Mouse (Mus musculus) heart, postnatal 25 days (tissue): ENCODE data around the gene Gm15517. TPM values are rescaled to one million over a fixed set of nuclear protein-coding genes. Genes with fewer than 3 reads are reported as not detected.

ENCODE experiments used
- DNase-seq: peaks from one replicate; pipeline ENCODE4 v3.0.0; 2022; ENCODE audit warnings: low spot score
- intact Hi-C: fragments of 180-260 bp; cut with DNase I; formaldehyde crosslinking; loops from one replicate; pipeline ENCODE4 v1.15.1; 2025
- total RNA-seq, 2 experiments: library from RNA; stranded (reverse); gene quantifications; 2 replicates each; pipeline ENCODE4 v1.2.3; 2021

The Gm15517 gene
- total RNA-seq, 2 experiments from 2014 or later, result not detected

DNA sequence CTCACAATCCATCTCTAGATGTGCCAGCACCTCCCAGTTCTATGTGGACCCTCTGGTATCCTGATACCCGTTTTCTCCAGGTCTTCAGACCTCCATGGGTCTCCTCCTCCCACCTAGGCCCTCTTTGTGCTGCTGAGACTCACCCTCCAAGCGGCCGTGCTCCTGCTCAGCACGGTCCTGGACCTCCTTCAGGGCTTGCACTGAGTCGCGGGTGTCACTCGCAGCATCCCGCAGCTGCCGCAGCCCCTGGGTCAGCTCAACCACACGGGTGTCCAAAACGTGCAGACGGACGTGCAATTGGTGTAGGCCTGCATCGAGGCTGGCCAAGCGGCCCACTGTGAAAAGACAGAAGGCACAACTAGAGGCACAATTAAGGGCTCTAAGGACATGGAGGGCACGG, 44.4 kb downstream of the Gm15517 start:
- no peak for DNase-seq
- intact Hi-C loops, result no loop called here

DNA sequence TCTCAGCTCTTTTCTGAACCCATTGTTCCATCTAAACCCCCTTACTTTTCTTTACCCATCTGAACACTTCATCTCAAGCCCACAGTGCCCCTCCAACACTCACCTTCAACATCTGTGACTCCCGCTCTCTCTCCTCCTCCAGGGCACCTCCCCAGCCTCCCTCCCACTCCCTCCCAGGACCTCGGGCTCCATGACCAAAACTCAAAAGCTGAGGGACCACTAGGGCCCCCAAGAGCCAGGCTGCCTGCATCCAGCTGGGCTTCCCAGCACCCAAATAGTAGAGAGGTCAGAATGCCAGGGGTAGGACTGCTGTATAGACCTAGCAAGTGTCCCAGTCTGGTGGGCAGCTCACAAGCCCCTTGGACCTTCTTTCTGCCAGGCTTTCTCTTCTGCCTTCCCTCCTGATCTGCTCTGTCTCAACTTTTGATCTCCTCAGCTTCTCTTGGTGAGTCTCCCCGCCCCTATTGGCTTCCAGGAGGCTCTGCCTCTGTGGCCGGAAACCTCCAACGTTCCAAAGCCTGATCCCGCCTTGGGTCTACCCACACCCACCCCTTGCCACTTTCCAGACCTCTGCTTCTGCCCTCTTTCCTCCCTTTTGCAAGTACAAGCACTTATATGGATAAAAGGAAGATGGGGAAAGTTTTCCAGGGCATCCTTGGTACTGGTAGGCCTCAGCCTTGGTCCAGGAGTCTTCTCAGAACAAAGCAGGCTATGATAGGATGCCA, 45.4 kb downstream of the Gm15517 start, which contains the start of gene Clec11a:
TSS of gene Clec11a (minus strand) at position 387 of the 725 bp plus-strand sequence.
- intact Hi-C loops, result no loop called here
- no peak for DNase-seq

DNA sequence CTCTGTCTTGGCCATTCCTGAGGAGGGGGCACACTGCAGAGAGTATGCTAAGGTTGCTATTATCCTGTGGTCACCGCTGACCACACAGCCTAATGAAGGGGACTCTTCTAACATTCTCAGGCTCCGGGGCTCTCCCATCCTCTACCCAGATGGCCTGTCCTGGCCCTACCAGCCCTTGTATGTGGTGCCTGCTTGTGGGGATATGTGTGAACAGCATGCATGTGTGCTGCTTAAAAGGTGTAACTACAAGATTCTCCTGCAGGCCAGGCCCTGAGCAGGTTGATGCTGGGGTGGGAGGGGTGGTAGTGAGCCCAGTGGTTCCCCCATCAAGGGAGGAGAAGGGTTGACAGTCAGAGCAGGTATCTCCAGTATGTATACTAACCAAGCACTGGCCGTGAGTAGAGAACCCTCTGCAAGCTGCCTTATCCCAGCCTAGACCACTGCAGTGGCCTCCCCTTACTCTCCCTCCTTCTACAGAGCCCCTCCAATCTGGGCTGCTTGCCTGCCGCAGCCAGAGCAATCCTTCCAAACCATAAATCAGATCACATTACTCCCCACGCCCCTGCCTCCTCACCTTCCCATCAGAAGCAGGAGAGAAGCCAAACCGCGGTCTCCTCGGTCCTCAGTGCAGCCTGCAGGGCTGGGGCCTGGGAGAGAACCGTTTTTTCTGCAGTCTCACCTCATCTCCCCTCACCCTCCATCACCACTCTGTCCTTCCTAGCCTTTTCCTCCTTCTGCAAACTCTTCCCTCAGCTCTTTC, 46.2 kb downstream of the Gm15517 start:
- no peak for DNase-seq
- intact Hi-C loops, result no loop called here

DNA sequence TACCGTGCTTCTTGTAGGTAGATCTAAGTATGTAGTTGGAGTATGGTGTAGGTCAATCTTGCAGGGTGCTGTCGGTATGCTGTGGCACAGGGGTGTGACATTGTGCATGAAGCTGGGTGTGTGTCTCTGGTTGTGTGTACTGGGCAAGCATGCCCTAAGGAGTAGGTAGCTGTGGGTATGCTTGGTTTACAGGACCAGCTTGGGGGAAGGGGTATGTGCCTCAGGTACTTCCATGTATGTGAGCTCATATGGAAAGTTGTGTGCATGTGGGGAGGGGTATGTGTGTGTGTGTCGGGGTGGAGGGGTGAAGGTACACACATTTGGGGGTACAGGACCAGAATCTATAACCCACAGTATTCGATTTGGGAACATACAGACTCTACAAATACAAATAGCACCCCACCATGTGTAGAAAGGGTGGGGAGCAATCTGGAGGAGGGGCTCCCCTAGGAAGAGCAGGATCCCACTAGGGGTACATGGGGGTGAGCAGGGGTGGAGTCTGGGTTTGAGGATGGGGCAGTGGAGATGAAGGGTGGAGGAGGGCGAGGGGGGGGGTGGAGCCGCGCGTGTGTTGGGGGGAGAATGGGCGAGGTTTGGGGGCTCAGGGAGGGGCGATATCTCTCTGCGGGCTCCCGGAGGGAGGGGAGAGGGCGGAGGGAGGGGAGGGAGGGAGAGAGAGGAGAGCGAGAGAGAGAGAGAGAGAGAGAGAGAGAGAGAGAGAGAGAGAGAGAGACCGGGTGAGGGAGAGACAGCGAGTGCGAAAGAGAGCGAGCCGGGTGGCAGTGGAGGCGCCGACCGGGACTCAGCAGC, 48.4 kb downstream of the Gm15517 start, which contains the start of gene Shank1:
TSS of gene Shank1 (plus strand) at position 779 of the 810 bp plus-strand sequence.
- intact Hi-C loops, result no loop called here
- no peak for DNase-seq

DNA sequence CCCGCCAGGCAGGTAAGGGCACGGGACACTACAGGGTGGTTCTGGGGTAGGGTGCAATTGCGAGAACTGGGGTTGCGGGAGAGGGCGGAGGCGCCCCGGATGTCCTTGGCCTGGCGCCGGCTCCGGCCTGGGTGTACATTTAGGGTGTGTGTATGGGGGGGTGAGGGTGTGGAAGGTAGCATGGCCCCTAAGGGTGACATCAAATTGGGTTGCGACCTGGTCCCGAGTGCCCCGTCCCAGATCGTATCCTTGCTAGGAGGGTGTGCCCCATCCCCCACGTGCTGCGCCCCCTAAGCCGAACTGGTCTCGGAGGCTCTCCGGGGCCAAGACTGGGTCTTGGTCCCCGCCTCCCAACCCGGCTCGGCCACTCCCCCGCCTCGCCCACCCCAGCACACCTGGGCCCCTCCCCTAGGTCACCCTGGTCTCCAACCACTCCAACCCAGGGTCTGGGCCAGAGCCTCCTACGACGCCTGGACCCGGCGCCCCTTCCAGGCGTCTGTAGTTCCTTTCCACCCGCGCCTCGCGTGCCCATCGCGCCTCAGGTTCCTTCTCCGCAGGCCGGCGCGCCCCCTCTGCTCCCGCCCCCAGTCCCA, 49.1 kb downstream of the Gm15517 start:
- DNase-seq, result no peak
- intact Hi-C loops, result no loop called here

DNA sequence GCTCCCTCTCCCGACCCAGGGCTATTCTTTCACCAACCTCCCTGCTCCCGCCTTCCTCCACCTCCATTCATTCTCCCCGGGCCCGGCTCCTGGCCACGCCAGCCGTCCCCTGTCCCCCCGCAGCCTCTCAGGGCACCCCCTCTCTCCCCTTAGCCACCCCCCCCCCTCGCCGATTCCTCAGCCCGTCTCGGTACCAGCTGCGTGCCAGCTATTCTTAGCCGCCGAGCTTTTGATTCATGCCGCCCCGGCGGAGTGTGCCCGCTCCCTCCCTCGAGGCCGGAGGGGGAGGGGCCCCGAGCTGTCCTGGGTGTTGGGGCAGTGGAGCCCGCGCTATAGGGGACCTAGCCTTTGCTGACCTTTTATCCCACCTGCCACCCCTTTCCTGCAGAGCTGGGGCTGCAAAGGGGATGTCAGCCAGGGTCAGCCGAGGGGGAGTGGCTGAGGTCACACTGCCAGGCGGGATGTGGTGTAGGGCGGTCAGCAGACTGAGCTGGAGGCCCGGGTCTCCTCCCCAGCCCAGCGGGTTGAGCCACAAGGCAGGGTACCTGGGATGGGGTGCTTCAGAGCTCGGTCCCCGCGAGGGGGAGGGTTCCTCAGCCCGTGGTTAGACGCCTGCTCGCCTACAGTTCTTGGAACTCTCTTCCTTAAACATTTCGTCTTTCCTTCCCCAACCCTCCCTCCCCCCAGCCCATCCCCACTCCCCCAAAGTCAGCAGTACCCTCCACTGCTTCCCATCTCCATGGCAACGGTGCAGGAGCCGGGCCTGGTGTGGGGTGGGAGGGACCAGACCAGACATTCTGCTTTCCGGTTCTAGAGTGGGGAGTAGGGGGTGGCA, 49.8 kb downstream of the Gm15517 start:
- no peak for DNase-seq

More for the DNA sequence above, 49.8 kb downstream of the Gm15517 start:
- intact Hi-C loops, result no loop called here

Other genes starting within 250 kb of the Gm15517 start
- under 1 TPM; 0.36 TPM for gene Klk1b26, start 249.3 kb upstream of the Gm15517 start, total RNA-seq
- not detected for gene Klk1b27, start 209.2 kb upstream of the Gm15517 start, total RNA-seq
- not detected for gene Klk1b21, start 159.1 kb upstream of the Gm15517 start, total RNA-seq
- not detected for gene Klk1b22, start 148.8 kb upstream of the Gm15517 start, total RNA-seq
- not detected for gene Klk1b16, start 124.7 kb upstream of the Gm15517 start, total RNA-seq
- not detected for gene Klk1b24, start 73.2 kb upstream of the Gm15517 start, total RNA-seq
- gene Klk1b3, start 63.3 kb upstream of the Gm15517 start, total RNA-seq, result not detected
- gene Klk1b4, start 54.0 kb upstream of the Gm15517 start, total RNA-seq, result not detected
- not detected for gene Klk1b5, start 45.5 kb upstream of the Gm15517 start, total RNA-seq
- not detected for gene Klk1, start 36.1 kb upstream of the Gm15517 start, total RNA-seq
- not detected for gene Gm36864, start 25.3 kb upstream of the Gm15517 start, total RNA-seq
- gene 1700028J19Rik, start 14.8 kb upstream of the Gm15517 start, total RNA-seq, result under 1 TPM; 0.31 to 0.56 TPM
- gene 2410002F23Rik, start 14.7 kb upstream of the Gm15517 start, total RNA-seq, result 10 to 100 TPM; 14.1 to 14.5 TPM
- not detected for gene Acp4, start 4.1 kb upstream of the Gm15517 start, total RNA-seq
- 1 to 10 TPM in 1 of 2 experiments, under 1 TPM in 1; 0.87 to 1.0 TPM for gene Clec11a, start 45.5 kb downstream of the Gm15517 start, total RNA-seq
- gene Shank1, start 48.8 kb downstream of the Gm15517 start, total RNA-seq, result 1 to 10 TPM; 1.6 to 2.0 TPM
- gene Syt3, start 122.7 kb downstream of the Gm15517 start, total RNA-seq, result 1 to 10 TPM; 1.3 to 2.2 TPM
- gene 1700008O03Rik, start 124.4 kb downstream of the Gm15517 start, total RNA-seq, result under 1 TPM; 0.28 to 0.62 TPM
- 10 to 100 TPM; 27.9 to 32.7 TPM for gene Lrrc4b, start 167.6 kb downstream of the Gm15517 start, total RNA-seq
- 1 to 10 TPM in 1 of 2 experiments, under 1 TPM in 1; 0.70 to 1.3 TPM for gene Aspdh, start 203.9 kb downstream of the Gm15517 start, total RNA-seq
- 100 to 1,000 TPM; 158 to 161 TPM for gene Josd2, start 206.5 kb downstream of the Gm15517 start, total RNA-seq
- gene Emc10, start 235.1 kb downstream of the Gm15517 start, total RNA-seq, result 10 to 100 TPM; 96.9 to 99.6 TPM
- gene Fam71e1, start 235.1 kb downstream of the Gm15517 start, total RNA-seq, result 1 to 10 TPM; 3.7 to 4.0 TPM